Mouse (Mus musculus) Muller cell, postnatal 12 days (primary cell): ENCODE results near the gene Enox2.

Experiments
- DNase-seq: peaks from one replicate; pipeline ENCODE4 v3.0.0-alpha.2; 2015; ENCODE audit errors: inconsistent ontology term

Enox2 gene

GRCm38 (mm10) chrX:49287700-49288563 lies at the start of gene Enox2:
Gene Enox2, minus strand, starts transcription at chrX:49288259.
- DNase-seq = peak; percentile 90

- no peak for DNase-seq
Observed at GRCm38 (mm10) chrX:49309496-49309895, 21.4 kb upstream of the Enox2 start.

- no peak for DNase-seq
Observed at GRCm38 (mm10) chrX:49306659-49307058, 18.6 kb upstream of the Enox2 start.

- no peak for DNase-seq
Observed at GRCm38 (mm10) chrX:49279918-49280586, 8.0 kb downstream of the Enox2 start.

DNA sequence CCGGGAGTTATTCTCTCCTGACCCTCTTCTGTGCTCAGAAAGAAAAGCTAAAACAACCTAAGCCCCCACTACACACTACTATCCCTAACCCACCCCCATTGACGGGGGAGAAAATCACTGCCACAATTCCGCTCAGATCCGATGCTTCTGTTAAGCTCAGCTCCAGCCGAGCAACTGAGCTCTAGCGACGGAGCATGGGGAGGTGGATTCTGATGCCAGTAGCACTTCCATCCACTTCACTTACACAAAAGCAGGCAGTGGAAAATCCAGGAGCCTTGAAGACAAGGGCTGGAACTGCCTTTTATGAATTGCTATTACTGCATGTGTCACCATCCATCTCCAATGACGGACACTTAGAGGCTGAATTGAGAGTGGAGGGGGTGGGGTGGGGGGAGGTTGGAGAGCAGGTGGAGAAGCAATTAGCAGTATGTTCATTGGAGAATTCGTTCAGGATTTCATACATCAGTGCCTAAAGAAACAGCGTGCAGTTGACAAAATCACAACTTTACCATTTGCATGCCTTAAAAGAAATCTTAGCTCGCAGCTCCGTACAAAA lies 14.5 kb downstream of the Enox2 start:
- DNase-seq = no peak

DNA sequence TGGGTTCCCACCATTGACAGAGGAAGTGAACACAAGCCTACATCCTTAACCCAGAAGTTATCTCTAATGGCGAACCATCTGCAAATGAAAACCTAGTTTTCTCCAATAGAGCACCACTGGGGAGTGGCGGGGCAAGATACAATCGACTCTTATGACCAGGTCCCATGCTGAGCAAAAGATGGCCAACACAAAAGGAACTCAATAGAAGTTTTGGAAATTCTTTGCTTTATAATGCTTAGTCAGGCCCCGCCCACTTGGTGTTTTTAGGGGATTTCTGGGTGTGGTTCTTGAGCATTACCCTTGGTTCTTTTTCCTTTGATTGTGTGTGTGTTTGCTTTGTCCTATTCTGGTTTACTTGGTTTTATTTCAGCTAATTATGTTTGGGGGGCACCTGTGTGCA lies 37.2 kb downstream of the Enox2 start:
- no peak for DNase-seq

GRCm38 (mm10) chrX:49225792-49226426 lies 62.1 kb downstream of the Enox2 start:
- DNase-seq = no peak

DNA sequence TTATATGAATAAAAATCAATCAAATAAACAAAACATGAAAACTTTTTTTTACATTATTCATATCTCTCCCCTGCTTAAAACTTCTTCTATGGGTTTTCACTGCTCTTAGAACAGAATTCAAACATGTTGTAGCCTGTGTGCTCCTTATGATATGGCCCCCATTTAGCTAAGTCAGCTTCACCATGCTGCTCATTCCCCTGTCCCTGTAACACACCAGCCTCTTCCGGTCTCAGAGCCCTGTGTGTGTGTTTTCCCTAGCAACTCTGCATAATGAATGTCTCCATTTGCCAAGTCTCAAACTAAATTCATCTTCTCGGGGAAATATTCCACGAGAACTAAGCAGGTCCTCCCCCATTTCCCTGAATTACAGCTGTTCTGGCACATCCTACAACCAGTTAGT lies 71.6 kb downstream of the Enox2 start:
- DNase-seq = no peak

GRCm38 (mm10) chrX:49196386-49196785 lies 91.7 kb downstream of the Enox2 start:
- DNase-seq = no peak

GRCm38 (mm10) chrX:49181136-49181535 lies 106.9 kb downstream of the Enox2 start:
- DNase-seq = no peak

- DNase-seq = no peak
Observed at GRCm38 (mm10) chrX:49178670-49179069, 109.4 kb downstream of the Enox2 start.

- no peak for DNase-seq
Observed at GRCm38 (mm10) chrX:49154280-49154679, 133.8 kb downstream of the Enox2 start.

DNA sequence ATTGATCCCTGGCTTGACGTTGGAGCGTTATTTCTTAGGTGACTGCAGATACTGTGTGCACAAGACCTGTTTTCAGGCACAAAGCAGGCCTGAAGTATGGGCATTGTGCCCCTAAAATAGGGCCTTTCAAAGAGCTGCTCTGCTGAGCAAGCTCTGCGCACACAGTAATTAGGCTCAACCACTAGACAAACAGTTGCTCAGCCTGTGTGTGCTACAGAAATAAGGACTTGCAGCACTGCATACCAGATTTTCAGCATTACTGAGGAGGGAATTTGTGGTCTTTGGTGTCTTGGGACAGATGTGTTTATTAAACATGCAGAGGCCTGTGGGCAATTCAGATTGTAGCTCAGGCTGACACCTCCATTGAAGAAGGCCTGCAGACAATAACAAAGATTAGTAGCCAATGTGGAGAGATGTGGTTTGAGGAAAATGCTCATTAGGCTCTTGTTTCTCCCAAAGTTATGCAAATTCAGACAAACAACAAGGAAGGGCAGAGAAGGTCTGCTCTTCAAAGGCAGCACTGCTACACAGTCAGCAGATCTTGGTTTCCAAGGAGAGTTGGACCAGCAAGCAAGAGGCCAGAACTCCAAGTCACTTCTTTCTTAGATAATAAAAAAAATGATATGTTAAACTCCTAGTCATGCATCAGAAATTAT lies 163.2 kb downstream of the Enox2 start:
- DNase-seq = peak; percentile 49

- no peak for DNase-seq
Observed at GRCm38 (mm10) chrX:49116465-49116864, 171.6 kb downstream of the Enox2 start.

DNA sequence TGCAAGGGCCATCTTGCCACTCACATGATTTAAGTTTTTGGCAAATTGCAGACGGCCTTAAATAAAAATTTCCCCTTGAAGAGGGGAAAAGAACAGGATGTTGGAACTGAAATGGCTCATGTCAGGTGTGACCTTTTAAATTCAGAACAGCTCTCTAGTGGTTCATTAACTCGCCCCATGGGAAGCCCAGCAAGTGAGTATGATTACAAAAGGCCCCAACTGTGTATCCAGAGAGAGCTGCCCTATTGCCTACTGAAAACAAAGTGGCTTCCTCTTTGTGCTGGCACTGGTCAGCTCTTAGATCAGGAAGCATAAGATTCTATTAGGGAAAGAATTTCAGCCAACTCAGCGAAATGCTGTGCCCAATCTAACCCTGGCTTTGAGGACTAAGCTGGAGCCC lies 175.6 kb downstream of the Enox2 start:
- DNase-seq = no peak

- peak; percentile 65 for DNase-seq
Observed at GRCm38 (mm10) chrX:49100542-49100941, 187.5 kb downstream of the Enox2 start.

- DNase-seq = no peak
Observed at GRCm38 (mm10) chrX:49096249-49096648, 191.8 kb downstream of the Enox2 start.

DNA sequence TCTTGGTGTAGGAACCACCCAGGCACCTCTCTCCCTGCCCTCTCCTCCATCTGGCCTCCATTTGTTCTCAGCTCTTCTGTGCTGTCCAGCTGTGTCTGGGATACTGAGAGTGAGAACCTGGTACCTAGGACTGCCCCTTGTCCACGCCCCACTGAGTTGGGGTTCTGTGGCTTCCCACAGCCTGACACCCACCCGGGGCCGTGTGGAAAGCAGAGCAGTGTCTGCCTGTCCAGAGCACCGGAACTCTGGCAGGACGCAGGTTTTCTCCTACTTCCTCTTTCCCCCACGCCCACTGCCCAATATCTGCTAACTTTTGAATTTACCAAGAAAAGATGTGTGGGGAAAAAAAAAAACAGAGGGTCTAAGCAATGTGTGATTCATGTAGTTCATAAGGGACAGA lies 213.0 kb downstream of the Enox2 start:
- no peak for DNase-seq

DNA sequence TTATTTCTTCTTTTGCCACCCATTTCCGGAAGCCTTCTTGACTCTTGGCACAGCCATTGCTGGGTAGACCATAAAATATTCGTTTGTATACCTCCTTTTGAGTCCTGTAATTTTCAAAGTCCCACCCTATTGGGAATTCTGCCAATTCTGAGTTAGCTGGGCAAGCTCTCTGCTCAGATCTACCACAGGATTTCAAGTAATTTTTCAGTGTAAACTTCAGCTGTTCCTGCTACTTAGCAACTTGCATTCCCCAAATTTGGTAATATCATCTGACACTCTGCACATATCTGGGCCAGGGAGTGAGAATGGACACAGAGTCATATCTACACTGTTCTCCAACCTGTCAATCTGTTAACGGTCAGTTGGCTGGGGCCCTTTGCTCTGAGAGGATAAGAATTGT lies 214.5 kb downstream of the Enox2 start:
- peak; percentile 79 for DNase-seq

DNA sequence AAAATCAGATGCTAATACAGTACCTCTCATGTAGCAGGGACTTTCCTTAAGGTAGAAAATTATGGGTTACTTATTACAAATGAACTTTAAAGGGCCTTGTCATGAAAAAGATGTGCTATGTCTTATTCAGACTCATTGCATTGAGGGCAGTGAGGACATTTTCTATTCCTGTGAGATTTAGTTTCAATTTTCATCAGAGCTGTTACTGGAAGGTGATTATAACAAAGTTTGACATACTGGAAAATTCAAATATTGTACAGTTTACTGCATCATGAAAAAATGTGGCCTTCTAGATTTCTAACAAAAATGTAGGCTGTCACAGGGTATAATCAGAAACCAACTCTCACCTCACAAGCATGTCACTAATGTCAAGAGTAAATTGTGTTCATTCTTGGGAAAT lies 242.9 kb downstream of the Enox2 start:
- DNase-seq = peak; percentile 80

DNA sequence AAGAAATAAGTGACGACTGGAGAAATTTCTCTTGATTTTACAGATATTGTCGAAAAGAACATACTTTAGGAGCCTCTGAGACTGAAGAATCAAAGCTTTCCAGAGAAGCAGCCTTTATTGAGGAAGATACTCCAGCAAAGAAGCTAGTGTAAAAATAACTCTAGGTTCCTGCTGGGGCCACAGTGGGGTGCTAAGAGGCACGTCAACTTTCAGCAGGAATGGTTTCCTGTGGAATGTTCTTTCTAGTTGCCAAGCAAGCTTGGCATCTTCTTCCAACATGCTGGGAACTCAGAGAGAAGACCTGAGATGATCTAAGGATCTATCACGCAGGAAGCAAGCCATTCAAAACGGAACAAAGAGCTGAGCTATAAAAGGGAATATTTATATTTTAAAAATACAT lies 278.3 kb downstream of the Enox2 start:
- DNase-seq = peak; percentile 6

GRCm38 (mm10) chrX:49005655-49006054 lies 282.4 kb downstream of the Enox2 start:
- DNase-seq = no peak
